Mouse (Mus musculus) forebrain, embryonic 14.5 days (tissue): ENCODE results near the gene Gm11214. TPM values are rescaled to one million over a fixed set of nuclear protein-coding genes. Genes with fewer than 3 reads are reported as not detected.

Experiments
- ATAC-seq: fragments of 200-750 bp; cut with Nextera tagmentation; 2 replicates; pipeline ENCODE4 v1.8.0; 2017; ENCODE audit warnings: mild to moderate bottlenecking, moderate library complexity
- DNase-seq: peaks from one replicate; pipeline ENCODE4 v3.0.0-alpha.2; 2015; ENCODE audit warnings: low spot score
- H3K27ac ChIP-seq: fragments of 300-500 bp; sonication (generic); 2 replicates; pipeline ENCODE4 v1.5.1; 2014; ENCODE audit warnings: low read depth, mild to moderate bottlenecking, control low read depth, low read length, moderate library complexity
- H3K27me3 ChIP-seq: fragments of 300-500 bp; sonication (generic); replicated peaks from 2 replicates; pipeline ENCODE4 v1.6.1; 2014; ENCODE audit warnings: low read length, control low read depth, mixed read lengths; ENCODE audit not compliant: control insufficient read depth, insufficient read depth
- H3K36me3 ChIP-seq: fragments of 300-500 bp; sonication (generic); 2 replicates; pipeline ENCODE4 v1.6.1; 2014; ENCODE audit warnings: low read length, control low read depth; ENCODE audit not compliant: control insufficient read depth, insufficient read depth
- H3K4me1 ChIP-seq: fragments of 300-500 bp; sonication (generic); 2 replicates; pipeline ENCODE4 v1.6.1; 2014; ENCODE audit warnings: antibody characterized with exemption, low read length, control low read depth; ENCODE audit not compliant: control insufficient read depth, insufficient read depth
- H3K4me2 ChIP-seq: fragments of 300-500 bp; sonication (generic); 2 replicates; pipeline ENCODE4 v1.6.1; 2014; ENCODE audit warnings: mild to moderate bottlenecking, control low read depth, low read length
- H3K4me3 ChIP-seq: fragments of 300-500 bp; sonication (generic); 2 replicates; pipeline ENCODE4 v1.5.1; 2014; ENCODE audit warnings: low read depth, low read length, control low read depth
- H3K9ac ChIP-seq: fragments of 300-500 bp; sonication (generic); 2 replicates; pipeline ENCODE4 v1.6.1; 2014; ENCODE audit warnings: mild to moderate bottlenecking, low read length, control low read depth, moderate library complexity
- H3K9me3 ChIP-seq: fragments of 300-500 bp; sonication (generic); replicated peaks from 2 replicates; pipeline ENCODE4 v1.6.1; 2016; ENCODE audit warnings: low read length, control low read depth, mixed read lengths; ENCODE audit not compliant: control insufficient read depth
- WGBS: fragments of 180-500 bp; shearing (Covaris S2); extraction: QIAGEN DNeasy Blood & Tissue Kit; methylation state at CpG from one replicate; pipeline ENCODE4 v1.1.7; 2014; 5-methylcytosine and 5-hydroxymethylcytosine counted together
- polyA plus RNA-seq: library from polyadenylated mRNA; unstranded; fragments of >200 nt; fragmentation: Nextera tagmentation; extraction: Ambion mirVana; gene quantifications from 2 replicates; pipeline ENCODE4 v1.2.1, GENCODE M21; 2014

The Gm11214 gene
- polyA plus RNA-seq, 1 experiment from 2014 or later = not detected

DNA sequence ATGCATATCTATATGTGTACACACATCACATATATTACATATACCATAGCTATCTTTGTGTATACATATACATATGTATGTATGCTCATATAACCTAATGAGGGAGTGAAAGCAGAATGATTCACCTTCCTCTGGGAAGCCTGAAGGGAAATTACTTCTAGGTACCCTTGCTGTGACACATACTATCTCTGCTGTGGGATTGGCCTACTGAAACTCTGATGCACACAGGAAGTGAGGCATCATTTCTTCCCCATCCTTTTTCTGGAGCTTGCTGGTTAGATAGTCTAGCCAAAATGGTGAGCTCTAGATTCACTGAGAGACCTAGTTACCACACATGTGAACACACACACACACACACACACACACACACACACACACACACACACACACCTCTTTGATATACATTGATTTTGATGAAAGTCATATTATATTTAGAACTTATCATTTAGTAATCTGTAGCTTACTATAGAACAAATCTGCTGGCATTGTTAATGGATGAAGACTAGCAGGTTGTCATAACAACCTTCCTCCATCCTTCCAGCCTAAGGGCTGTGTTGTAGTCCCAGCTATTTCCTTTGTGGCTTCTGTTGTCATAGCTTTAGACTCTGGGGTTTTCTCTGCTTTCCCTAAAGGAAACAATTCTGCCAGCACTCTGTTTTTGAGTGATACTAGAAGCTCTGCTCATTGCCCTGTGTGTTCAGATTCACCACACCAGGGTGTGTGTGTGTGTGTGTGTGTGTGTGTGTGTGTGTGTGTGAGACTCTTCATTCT lies 19.0 kb downstream of the Gm11214 start:
- Histone ChIP-seq H3K27ac (no peak overlapping the region), H3K36me3 (no peaks in the 10 kb centered on the region), H3K4me2 (no peak overlapping the region), H3K4me3 (no peak overlapping the region), H3K9ac (no peak overlapping the region), H3K27me3 (no peaks in the 10 kb centered on the region), H3K9me3 (no peaks in the 10 kb centered on the region), H3K4me1 (no peaks in the 10 kb centered on the region)
- DNase-seq (no peak), ATAC-seq (no peak)

DNA sequence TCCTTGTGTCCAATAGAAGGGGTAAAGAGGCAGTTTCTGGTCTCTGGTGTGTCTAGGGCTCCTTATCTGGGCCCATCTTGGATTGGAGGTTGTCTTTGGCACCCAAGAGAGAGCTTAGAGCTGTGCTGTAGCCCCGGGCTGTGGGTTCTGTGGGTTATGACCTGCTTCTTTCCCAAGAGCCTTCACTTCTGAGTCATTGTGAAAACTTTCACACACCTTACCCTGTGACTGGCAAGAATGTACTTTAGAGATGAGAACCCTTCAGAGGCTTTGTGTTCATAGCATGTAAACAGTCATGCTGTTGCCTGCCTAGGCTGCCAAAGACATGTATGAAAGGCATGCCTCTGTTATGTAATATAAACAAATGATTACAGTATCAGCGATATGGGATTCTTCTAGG lies 23.3 kb downstream of the Gm11214 start:
- no peaks in the 10 kb centered on the region for H3K9me3 ChIP-seq
- no peaks in the 10 kb centered on the region for H3K27me3 ChIP-seq
- H3K4me1 ChIP-seq = no peaks in the 10 kb centered on the region
- H3K4me2 ChIP-seq = no peak overlapping the region
- H3K9ac ChIP-seq = no peak overlapping the region
- H3K36me3 ChIP-seq = no peaks in the 10 kb centered on the region
- H3K27ac ChIP-seq = no peak overlapping the region
- DNase-seq (no peak), ATAC-seq (no peak)
- WGBS = 77% methylated on average over 2 of the region's 2 CpGs
- no peak overlapping the region for H3K4me3 ChIP-seq

DNA sequence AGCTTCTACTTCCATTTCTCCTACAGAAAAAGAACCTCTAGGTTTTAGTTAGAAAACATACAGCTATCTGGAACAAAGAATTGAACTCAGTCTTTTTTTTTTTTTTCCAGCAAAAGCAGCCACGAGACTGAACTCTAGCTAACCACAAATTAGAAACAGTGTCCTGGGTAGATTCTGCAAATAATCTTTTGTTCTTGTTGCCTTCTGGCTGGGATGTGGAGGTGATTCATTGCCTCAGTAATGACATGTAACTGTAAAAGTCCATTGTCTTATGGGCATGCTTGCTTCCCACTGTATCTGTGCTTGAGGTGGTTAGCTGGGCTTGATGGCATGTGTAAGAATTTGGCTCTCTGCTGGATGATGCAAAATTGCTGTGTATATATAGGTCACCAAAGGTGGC lies 24.6 kb downstream of the Gm11214 start:
- H3K36me3 ChIP-seq = no peaks in the 10 kb centered on the region
- WGBS = 41% methylated on average over 1 of the region's 1 CpGs
- no peaks in the 10 kb centered on the region for H3K9me3 ChIP-seq
- ATAC-seq = no peak
- DNase-seq = no peak
- H3K9ac ChIP-seq = no peak overlapping the region
- no peak overlapping the region for H3K4me2 ChIP-seq
- no peaks in the 10 kb centered on the region for H3K27me3 ChIP-seq
- H3K4me3 ChIP-seq = no peak overlapping the region
- no peak overlapping the region for H3K27ac ChIP-seq
- H3K4me1 ChIP-seq = no peaks in the 10 kb centered on the region

DNA sequence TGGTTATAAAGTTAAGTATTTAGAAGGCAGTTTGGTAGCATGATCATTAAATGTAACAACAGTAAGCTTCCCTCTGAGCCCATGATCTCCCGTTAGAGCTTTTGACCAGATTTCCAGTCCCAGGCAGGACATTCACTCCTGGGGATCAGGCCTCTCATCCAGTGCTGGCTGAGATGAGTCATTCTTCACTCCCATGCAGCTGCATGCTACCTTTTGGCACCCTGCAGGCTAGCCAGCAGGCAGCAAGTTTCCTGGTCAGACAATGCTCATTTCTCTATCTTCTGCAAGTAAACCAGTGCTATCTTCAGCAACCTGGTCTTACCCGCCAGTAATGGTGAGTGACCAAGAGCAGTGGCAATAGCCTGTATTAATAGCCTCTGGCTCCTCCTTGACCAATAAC lies 30.0 kb downstream of the Gm11214 start:
- no peak for ATAC-seq
- no peaks in the 10 kb centered on the region for H3K27me3 ChIP-seq

DNA sequence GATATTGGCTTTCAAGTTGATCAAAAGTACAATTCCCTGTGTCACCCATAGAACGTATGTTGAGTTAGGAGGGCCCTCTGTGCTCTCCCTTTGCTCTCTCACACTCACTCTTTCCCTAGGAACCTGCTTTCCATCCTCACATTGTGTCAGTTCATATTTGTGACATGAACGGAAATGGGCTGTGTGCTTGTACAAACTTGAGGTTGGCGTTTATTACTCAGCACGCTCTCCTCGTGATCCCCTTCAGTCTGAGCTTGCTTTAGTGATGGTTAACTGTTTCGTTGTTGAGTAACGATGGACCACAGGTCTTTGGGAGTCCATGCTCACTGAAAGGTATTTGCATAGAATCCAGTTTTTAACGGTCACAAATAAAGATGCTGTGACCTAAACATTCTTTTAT lies 36.1 kb downstream of the Gm11214 start:
- Histone ChIP-seq H3K4me3 (no peak overlapping the region), H3K27ac (no peak overlapping the region), H3K4me2 (no peak overlapping the region), H3K27me3 (no peaks in the 10 kb centered on the region), H3K9me3 (no peaks in the 10 kb centered on the region), H3K36me3 (no peaks in the 10 kb centered on the region), H3K4me1 (no peaks in the 10 kb centered on the region), H3K9ac (no peak overlapping the region)
- DNase-seq = no peak
- ATAC-seq = no peak
- WGBS = 82% methylated on average over 8 of the region's 8 CpGs

More for the DNA sequence above, 30.0 kb downstream of the Gm11214 start:
- Histone ChIP-seq H3K4me3 (no peak overlapping the region), H3K4me1 (no peaks in the 10 kb centered on the region), H3K9me3 (no peaks in the 10 kb centered on the region), H3K9ac (no peak overlapping the region), H3K4me2 (no peak overlapping the region), H3K36me3 (no peaks in the 10 kb centered on the region), H3K27ac (no peak overlapping the region)
- WGBS = 83% methylated on average over 2 of the region's 2 CpGs
- no peak for DNase-seq

DNA sequence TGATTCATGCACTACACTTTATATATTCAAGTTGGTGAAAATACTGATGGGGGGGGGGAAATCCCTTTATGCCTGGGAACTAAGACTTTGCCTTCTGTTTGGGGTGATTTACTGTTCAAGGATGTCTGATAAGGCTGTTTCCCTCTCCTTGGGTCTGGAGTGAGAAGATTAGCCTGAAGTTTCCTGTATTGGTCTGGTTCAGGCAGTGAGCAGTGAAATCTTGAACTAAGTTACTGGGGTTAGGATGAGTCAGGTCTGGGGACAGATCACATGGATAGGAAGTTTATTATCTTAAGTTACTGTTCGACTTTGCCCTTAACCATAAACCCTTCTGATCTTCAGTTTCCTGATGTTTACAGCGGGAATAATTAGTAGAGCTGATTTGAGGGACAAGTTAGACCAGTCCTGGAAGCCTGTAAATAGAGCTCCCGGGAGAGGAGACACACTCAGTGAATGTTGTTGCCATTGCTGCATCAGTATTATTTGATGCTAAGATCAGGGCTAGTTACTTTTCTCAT lies 37.6 kb downstream of the Gm11214 start:
- no peak overlapping the region for H3K27ac ChIP-seq
- H3K4me1 ChIP-seq = no peaks in the 10 kb centered on the region
- H3K36me3 ChIP-seq = no peaks in the 10 kb centered on the region
- no peak overlapping the region for H3K4me3 ChIP-seq
- H3K9me3 ChIP-seq = no peaks in the 10 kb centered on the region
- WGBS = 80% methylated on average over 3 of the region's 3 CpGs
- H3K9ac ChIP-seq = no peak overlapping the region
- ATAC-seq = no peak
- no peak for DNase-seq
- H3K4me2 ChIP-seq = no peak overlapping the region
- H3K27me3 ChIP-seq = no peaks in the 10 kb centered on the region

DNA sequence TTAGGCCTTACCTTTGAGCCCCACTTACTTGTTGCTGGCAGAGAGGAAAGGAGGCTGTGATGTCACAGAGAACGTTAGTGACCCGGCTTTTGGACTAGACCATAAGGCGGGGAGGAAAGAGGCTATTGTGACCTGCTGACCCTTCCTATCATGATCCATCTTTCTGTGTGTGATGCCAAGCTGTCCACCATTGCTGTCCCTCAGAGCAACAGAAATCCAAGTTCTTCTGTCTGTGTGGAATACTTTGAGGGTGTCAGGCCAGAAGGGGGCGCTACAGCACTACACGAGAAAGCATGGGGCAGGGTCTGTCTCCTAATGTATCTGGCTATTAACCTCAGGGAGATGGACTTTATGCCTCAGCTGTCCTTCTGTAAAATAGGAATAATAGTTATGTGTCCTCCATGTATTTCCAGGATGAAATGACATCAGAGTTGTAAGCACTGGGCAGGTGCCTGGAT lies 40.8 kb downstream of the Gm11214 start, which contains the start of gene Tex48:
Gene Tex48, minus strand, starts transcription at position 51 of the 458 bp plus-strand sequence.
- H3K4me2 ChIP-seq = no peak within 1 kb of the TSS
- H3K4me3 ChIP-seq = no peak within 1 kb of the TSS
- no peaks in the 10 kb centered on the region for H3K9me3 ChIP-seq
- H3K4me1 ChIP-seq = no peaks in the 10 kb centered on the region
- H3K36me3 ChIP-seq = no peaks in the 10 kb centered on the region
- WGBS = 51% methylated on average over 5 of the region's 5 CpGs
- H3K9ac ChIP-seq = no peak within 1 kb of the TSS
- ATAC-seq = no peak
- H3K27me3 ChIP-seq = no peaks in the 10 kb centered on the region
- DNase-seq = peak; percentile 3
- H3K27ac ChIP-seq = no peak within 1 kb of the TSS

DNA sequence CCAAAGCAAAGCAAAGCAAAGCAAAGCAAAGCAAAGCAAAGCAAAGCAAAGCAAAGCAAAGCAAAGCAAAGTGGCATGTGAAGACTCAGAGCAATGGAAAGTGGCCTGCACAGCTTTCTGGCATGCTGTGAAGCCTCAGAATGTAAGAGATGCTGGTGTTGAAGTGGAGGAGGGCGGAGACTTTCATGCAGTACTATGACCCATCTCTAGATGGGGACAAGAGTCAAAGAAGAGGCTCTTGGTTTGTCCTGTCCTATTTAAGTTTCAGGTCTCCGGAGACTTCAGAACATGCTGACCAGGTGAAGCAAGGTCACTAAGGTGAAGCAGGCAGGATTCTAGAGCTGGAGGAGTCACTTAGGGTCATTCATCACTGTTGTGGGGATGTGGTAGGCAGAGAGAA lies 41.3 kb downstream of the Gm11214 start:
- no peak for ATAC-seq
- Histone ChIP-seq H3K27me3 (no peaks in the 10 kb centered on the region), H3K4me1 (no peaks in the 10 kb centered on the region), H3K4me2 (no peak overlapping the region), H3K36me3 (no peaks in the 10 kb centered on the region), H3K4me3 (no peak overlapping the region), H3K9me3 (no peaks in the 10 kb centered on the region), H3K27ac (no peak overlapping the region), H3K9ac (no peak overlapping the region)
- DNase-seq = no peak
- 79% methylated on average over 2 of the region's 2 CpGs for WGBS
